Mouse (Mus musculus) megakaryocyte, embryonic 14.5 days (primary cell): ENCODE measurements at regions not wholly inside any gene's neighbourhood (a gene's known extent, or its start where the extent isn't known, plus 50 kb on each side); places are given as distances from the start of the nearest gene placed in this dataset.

ENCODE experiments used
- FLI1 ChIP-seq: IDR thresholded peaks from 2 replicates; pipeline ENCODE4 v1.6.1; 2012; ENCODE audit warnings: low read length, inconsistent platforms, mixed read lengths
- GATA1 ChIP-seq: IDR thresholded peaks from 3 replicates; pipeline ENCODE4 v1.6.1; 2012; ENCODE audit warnings: mixed read lengths, low read length, inconsistent platforms, borderline replicate concordance

- TF ChIP-seq FLI1, result no peak
- TF ChIP-seq GATA1, result no peak
These were observed 291.6 kb upstream of the Jarid2 start for GRCm38 (mm10) chr13:44437709-44438108.
